Mouse (Mus musculus) T-cell, adult 2 months (primary cell): ENCODE results near the gene Gm11444.

Experiments
- DNase-seq: peaks from one replicate; pipeline ENCODE4 v3.0.0; 2022; ENCODE audit warnings: low spot score

Gm11444 gene

GRCm38 (mm10) chr11:85850233-85850632 lies at the start of gene Gm11444:
Gm11444 (minus strand) TSS chr11:85850333.
- no peak for DNase-seq

- DNase-seq = no peak
These were observed 46.3 kb upstream of the Gm11444 start for GRCm38 (mm10) chr11:85896335-85896985.

- DNase-seq = no peak
These were observed 44.8 kb upstream of the Gm11444 start for GRCm38 (mm10) chr11:85894731-85895545.

- DNase-seq = no peak
These were observed 44.0 kb upstream of the Gm11444 start for GRCm38 (mm10) chr11:85894136-85894530.

GRCm38 (mm10) chr11:85893400-85894135 lies 43.4 kb upstream of the Gm11444 start:
- no peak for DNase-seq

- no peak for DNase-seq
These were observed 42.6 kb upstream of the Gm11444 start for GRCm38 (mm10) chr11:85892771-85893170.

- DNase-seq = no peak
These were observed 41.5 kb upstream of the Gm11444 start for GRCm38 (mm10) chr11:85891692-85892040.

GRCm38 (mm10) chr11:85891010-85891691 lies 41.0 kb upstream of the Gm11444 start:
- DNase-seq = no peak

GRCm38 (mm10) chr11:85890563-85890845 lies 40.4 kb upstream of the Gm11444 start:
- no peak for DNase-seq

- DNase-seq = no peak
These were observed 39.8 kb upstream of the Gm11444 start for GRCm38 (mm10) chr11:85889730-85890562.

GRCm38 (mm10) chr11:85889056-85889729 lies 39.1 kb upstream of the Gm11444 start:
- DNase-seq = no peak

- DNase-seq = no peak
These were observed 38.4 kb upstream of the Gm11444 start for GRCm38 (mm10) chr11:85888451-85888961.

GRCm38 (mm10) chr11:85887801-85888450 lies 37.8 kb upstream of the Gm11444 start:
- DNase-seq = no peak

- DNase-seq = no peak
These were observed 37.1 kb upstream of the Gm11444 start for GRCm38 (mm10) chr11:85887273-85887672.

- DNase-seq = no peak
These were observed 36.3 kb upstream of the Gm11444 start for GRCm38 (mm10) chr11:85886429-85886785.

- no peak for DNase-seq
These were observed 35.7 kb upstream of the Gm11444 start, which contains the start of gene Tbx4 for GRCm38 (mm10) chr11:85885665-85886428. Tbx4 (plus strand) TSS chr11:85886422.

- DNase-seq = no peak
These were observed 34.4 kb upstream of the Gm11444 start for GRCm38 (mm10) chr11:85884498-85884897.

- no peak for DNase-seq
These were observed 26.1 kb upstream of the Gm11444 start for GRCm38 (mm10) chr11:85876059-85876788.

- DNase-seq = no peak
These were observed 14.2 kb upstream of the Gm11444 start for GRCm38 (mm10) chr11:85864363-85864762.
